Mouse (Mus musculus): ENCODE measurements around the gene Epha1. TPM values are rescaled to one million over a fixed set of nuclear protein-coding genes. Genes with fewer than 3 reads are reported as not detected.
A peak's percentile ranks its signal among the peaks of the same experiment; 100 is the strongest.

Gene Epha1
- total RNA-seq, 2 experiments from 2014 or later: 0.23 TPM; not detected in 1

DNA sequence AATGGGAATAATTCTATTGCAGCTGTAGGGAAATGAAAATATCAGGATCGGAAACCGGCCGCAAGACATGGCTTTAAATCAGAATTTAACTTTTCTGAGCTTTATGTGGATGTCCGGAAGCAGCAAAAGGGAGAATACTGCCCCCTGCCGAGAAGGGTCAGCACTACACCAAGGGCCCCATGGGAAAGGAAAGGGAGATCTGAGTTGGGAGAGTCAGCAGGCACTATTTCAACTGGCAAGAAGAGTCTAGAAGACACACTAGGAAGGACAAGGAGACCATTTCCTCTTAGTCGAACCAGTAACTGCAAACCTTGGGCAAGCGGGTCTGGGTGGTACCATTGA, 47.8 kb downstream of the Epha1 start:
- peak; percentile 84 to 93 for DNase-seq (ENCODE audit: low spot score in 2 of 2)

DNA sequence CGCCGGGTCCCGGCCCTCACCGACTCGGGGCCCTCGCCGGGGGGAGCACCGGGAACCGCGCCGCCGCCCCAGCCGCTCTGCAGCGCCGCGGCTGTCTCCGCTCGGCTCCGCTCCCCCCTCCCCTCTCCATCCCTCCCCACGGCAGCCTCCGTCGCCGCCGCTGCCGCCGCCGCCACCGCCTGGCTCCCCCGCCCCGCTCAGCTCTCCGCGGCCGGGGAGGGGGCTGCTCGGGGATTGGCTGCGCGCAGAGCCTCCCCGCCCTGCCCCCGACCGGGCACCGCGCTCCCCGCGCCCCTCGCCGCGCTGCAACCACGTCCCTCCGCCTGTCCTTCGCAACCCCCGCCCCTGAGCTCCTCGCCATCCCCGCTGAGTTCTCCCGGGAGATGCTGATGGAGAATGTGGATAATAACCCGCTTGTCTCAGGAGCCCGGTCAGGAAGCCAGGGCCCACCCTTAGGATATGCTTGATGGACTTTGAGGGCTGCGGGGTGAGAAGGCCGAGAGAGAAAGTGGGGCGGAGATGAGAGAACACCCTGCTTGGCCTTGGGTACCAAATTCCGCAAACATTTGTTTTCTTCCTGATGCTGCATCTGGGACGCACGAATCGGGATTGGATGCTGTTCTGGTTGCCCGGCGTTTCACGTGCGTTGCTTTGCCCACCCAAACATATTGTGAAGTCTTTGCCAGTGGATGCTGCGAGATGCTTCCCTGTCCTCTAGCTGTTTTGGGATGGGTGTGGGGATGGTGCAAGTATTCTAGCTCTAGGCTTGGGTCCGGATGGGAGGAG, 48.4 kb downstream of the Epha1 start, which contains the start of gene Fam131b:
Gene Fam131b (minus strand): TSS at position 162 of the 786 bp plus-strand sequence.
- peak; percentile 68 to 80 for DNase-seq (ENCODE audit: low spot score in 2 of 2)

DNA sequence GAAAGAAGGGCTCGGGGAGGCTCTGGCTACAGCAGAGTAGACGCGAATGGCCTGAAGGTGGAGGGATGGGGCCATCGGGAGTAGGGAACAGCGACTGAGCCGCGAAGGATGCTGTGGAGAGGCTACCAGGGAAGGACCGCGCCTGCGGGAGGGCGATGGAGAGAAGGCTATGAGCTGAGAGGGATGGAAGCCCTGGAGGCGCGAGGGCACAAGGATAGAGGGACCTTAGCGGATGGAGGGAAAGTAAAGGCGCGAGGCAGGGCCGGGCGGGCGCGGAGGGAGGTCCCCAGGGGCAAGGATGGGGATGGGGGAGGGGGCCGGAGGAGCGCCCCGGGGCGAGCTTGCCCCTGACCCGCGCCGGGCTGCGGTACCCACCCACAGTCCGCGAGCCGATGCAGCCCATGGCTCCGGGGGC, 49.0 kb downstream of the Epha1 start:
- DNase-seq (ENCODE audit: low spot score in 2 of 2): no peak

DNA sequence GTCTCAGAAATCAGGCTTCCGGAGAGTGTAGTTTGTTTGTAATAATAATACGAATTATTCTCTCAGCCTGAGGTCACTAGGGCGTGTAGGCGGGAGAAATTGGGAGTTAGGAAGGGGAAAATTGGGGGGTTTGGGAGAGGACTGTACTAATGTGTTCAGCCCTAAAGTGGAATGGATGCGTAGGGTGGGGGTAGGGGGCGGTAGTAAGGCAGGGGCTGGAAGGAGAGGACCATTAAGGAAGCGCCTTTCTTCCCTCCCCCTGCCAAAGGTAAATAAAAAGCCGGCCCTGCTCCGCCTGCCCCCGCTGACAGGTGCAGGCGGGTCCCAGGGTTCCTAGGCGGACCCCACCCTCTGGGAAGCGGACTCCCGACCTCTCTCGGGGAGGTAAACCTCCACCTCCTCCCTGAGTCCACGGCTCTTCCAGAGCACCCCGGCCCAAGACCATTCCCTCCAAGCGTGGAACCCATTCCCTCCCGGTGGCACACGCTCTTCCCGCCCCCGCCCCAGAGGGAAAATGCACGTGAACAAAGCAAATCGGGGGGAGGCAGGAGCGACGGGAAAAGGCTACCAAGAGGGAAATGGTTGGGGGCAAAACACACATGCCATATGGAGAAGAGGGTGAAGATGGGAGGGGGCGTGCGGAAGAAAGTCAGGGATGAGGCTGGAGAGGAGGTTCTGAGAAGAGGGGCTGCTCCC, 49.5 kb downstream of the Epha1 start:
- DNase-seq (ENCODE audit: low spot score in 2 of 2): no peak

DNA sequence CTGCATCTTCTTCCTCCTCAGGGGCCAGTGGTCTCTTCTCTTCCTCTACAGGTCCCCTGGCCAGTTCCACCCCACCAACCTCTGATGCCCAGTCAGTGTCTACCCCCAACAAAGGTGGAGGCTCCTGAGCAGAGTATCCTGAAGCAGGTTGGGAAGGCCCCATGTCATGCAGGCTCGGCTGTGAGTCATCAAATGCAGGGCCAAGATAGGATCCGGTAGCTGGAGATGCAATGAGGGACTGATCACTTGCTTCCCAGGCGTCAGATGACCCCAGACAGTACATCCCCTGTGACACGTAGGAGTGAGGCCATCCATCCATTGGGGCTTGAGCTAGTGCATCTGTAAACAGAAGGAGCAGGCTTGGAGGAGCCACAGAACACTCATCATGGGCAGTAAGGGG, 54.8 kb downstream of the Epha1 start:
- DNase-seq (ENCODE audit: low spot score in 2 of 2): no peak

DNA sequence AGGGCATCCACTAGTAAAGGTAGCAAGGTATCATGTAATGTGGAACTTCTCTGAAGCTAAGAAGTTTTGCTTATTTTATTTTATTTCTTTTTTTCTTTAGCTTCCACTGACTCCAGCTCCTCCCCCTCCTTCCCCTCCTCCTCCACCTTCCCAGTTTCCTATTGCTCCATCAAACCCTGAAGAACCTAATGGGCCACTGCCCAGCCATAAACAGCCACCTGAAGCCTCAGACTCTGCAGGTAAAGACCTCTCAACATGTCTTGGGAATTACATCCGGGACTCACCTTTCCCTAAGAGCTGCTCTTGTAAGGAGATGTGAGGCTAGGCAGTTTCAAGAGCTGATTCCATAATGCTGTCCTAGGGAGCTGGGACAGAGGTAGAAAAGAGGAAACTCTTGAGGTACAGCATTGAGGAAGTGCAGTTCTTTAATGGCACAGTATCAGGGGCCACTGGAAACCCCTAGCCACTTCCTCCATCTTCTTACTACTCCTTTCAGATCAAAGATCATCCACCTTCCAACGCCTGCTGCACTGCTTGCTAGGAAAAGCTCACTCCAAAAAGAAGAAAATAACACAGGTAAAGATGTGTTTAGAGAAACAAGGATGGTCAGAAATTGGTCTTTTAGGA, 62.5 kb downstream of the Epha1 start:
- no peak for DNase-seq (ENCODE audit: low spot score in 2 of 2)

DNA sequence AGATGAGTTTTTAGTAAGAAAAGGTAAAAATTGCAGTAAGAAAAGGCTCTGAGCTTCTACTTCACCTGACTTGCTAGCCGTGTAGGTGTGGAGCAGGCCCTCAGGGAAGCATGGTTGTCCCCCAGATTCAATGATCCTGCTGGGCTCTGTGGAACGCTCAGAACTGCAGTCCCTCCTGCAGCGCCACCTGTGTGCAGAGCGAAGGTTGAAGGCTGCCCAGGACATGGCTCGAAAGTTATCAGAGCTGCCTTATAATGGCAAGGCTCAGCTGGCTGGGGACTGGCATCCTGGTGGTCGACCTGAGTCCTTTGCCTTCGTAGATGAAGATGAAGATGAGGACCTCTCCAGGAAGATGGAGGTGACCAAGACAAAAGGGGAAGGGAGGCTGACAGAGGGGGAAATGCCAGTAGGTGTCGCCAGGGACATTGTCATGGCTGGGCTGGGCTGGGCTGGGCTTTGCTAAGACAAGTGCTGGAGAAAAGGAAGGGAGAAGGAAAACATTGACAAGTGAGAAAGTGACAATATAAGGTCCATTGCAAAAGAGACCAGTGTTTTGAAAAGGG, 63.2 kb downstream of the Epha1 start:
- no peak for DNase-seq (ENCODE audit: low spot score in 2 of 2)

Other genes with a start within 250 kb of the Epha1 start
- gene Tas2r139, start 232.3 kb downstream of the Epha1 start, total RNA-seq (2021): not detected
- gene Tas2r144, start 157.9 kb downstream of the Epha1 start, total RNA-seq (2021): not detected
- gene Gstk1, start 127.3 kb downstream of the Epha1 start, total RNA-seq (2021): 10 to 100 TPM; 11.0 to 14.9 TPM
- gene Tmem139, start 111.3 kb downstream of the Epha1 start, total RNA-seq (2021): not detected
- gene Casp2, start 108.3 kb downstream of the Epha1 start, total RNA-seq (2021): 10 to 100 TPM; 20.6 to 22.3 TPM
- gene Clcn1, start 86.6 kb downstream of the Epha1 start, total RNA-seq (2021): 1 to 10 TPM; 3.8 to 4.0 TPM
- 100 to 1,000 TPM; 115 to 123 TPM for gene Fam131b, start 48.6 kb downstream of the Epha1 start, total RNA-seq (2021)
- gene Zyx, start 23.6 kb downstream of the Epha1 start, total RNA-seq (2021): 10 to 100 TPM; 48.9 to 51.2 TPM
- gene Tas2r143, start 27.0 kb upstream of the Epha1 start, total RNA-seq (2021): not detected
- not detected for gene Tas2r135, start 32.2 kb upstream of the Epha1 start, total RNA-seq (2021)
- not detected for gene Tas2r126, start 61.3 kb upstream of the Epha1 start, total RNA-seq (2021)
- not detected for gene Olfr458, start 91.9 kb upstream of the Epha1 start, total RNA-seq (2021)
- not detected for gene Olfr457, start 103.1 kb upstream of the Epha1 start, total RNA-seq (2021)
- not detected for gene Olfr456, start 113.9 kb upstream of the Epha1 start, total RNA-seq (2021)
- not detected for gene Olfr455, start 174.3 kb upstream of the Epha1 start, total RNA-seq (2021)
- not detected for gene Tcaf3, start 224.4 kb upstream of the Epha1 start, total RNA-seq (2021)

Measured in left cerebral cortex, adult 18-20 months (tissue).